Mouse (Mus musculus) testis, adult 2 months (tissue): Measurements from ENCODE around the gene Gm43191.

Experiments used
- CTCF ChIP-seq: fragments of 200-500 bp; IDR thresholded peaks from 2 replicates; pipeline ENCODE4 v1.5.1; 2012; ENCODE audit warnings: low read depth, mild to moderate bottlenecking, inconsistent platforms, low read length, moderate library complexity; ENCODE audit not compliant: control insufficient read depth, insufficient read depth, insufficient replicate concordance
- POLR2A ChIP-seq: fragments of 200-500 bp; IDR thresholded peaks from 2 replicates; pipeline ENCODE4 v1.6.1; 2012; ENCODE audit warnings: low read depth, mild to moderate bottlenecking, inconsistent platforms, low read length, moderate library complexity; ENCODE audit not compliant: control insufficient read depth

DNA sequence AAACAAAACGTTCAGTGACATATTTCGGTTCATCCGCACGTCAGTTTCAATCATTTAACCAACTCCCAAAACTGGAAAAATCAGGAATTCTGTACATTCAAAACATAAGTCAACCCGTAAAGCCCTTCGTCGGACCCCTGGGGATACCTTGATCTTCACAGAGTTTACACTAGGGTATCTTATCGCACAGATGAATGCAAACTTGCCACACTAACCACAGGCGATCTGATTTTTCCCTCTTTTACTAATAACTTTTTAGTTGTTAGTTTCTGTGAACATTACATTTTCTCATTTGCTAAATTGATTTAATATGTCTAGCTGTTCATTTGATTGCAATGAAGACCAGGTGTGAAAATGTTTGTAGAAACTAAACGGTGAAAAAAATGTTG lies 85.5 kb downstream of the Gm43191 start:
- TF ChIP-seq CTCF (no peak), POLR2A (no peak)
